Mouse (Mus musculus) large intestine, adult 2 months (tissue): ENCODE measurements around the gene Nt5c3. TPM values are rescaled to one million over a fixed set of nuclear protein-coding genes. Genes with fewer than 3 reads are reported as not detected.
"Not testable (repeated sequence)": the region's sequence is repeated elsewhere in the genome, so short reads cannot be mapped to it uniquely, and the experiment has no call there.

Experiments used
- DNase-seq: peaks from one replicate; pipeline ENCODE4 v3.0.0-alpha.2; 2012; ENCODE audit warnings: low read depth, low spot score
- WGBS: fragments of 180-500 bp; shearing (Covaris S2); methylation state at CpG from one replicate; pipeline ENCODE4 v1.1.7; 2018; 5-methylcytosine and 5-hydroxymethylcytosine counted together
- polyA plus RNA-seq: library from polyadenylated mRNA; depleted of rRNA; stranded (reverse); fragments of >200 nt; gene quantifications from 2 replicates; pipeline ENCODE4 v1.2.3, GENCODE M21; 2012

Nt5c3 gene
- polyA plus RNA-seq, 1 experiment = 13.4 TPM

DNA sequence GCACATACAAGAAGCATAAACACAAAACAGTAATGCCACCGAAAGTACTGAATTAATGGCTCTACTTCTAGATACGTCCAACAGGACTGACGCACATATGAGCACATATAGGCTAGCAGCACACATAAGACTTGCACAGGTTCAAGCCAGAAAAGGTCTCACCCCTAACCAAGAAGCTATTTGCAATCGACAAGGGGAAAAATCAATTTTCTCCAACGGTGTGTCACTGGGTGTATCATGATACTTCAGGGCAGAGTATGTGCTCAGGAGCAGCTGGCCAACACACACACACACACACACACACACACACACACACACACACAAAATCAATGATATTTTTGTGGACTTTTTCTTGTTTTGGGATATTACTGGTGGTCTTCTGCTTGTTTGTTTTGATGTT, 18.2 kb downstream of the Nt5c3 start:
- WGBS = 66% methylated on average over 5 of the region's 5 CpGs
- DNase-seq = no peak

DNA sequence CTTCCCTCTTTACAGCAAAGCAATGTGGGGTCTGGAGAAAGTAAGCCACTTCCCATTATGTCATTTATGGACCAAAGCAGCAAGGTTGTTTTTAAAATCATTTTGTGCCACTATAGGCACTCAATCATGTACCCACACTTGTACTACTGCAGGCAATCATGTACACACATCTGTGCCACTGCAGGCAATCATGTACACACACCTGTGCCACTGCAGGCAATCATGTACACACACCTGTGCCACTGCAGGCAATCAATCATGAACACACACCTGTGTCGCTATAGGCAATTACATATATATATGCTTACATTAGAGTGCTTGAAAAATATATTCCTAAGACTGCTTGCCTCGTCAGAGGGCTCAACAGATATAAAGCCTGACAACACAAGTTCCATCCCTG, 18.8 kb downstream of the Nt5c3 start:
- 42% methylated on average over 2 of the region's 2 CpGs for WGBS
- no peak for DNase-seq

DNA sequence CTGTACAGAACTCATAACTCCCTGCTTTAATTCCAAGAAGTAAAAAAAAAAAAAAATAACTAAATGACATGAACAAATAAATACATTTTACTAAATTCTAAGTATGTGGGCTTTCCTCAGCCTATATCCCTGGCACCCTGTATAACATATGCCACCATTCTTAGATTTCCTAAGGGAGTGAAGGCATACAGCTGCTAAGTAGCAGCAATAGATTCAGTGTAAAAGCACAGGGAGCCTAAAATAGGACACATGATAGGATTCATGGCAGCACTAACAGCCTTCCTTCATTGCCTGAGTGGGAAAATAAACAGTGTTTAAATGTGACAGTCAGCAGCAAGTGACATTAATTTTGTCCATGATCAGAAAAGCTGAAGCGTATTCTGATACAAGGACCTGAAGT, 19.4 kb downstream of the Nt5c3 start:
- 69% methylated on average over 1 of the region's 1 CpGs for WGBS
- DNase-seq = no peak

DNA sequence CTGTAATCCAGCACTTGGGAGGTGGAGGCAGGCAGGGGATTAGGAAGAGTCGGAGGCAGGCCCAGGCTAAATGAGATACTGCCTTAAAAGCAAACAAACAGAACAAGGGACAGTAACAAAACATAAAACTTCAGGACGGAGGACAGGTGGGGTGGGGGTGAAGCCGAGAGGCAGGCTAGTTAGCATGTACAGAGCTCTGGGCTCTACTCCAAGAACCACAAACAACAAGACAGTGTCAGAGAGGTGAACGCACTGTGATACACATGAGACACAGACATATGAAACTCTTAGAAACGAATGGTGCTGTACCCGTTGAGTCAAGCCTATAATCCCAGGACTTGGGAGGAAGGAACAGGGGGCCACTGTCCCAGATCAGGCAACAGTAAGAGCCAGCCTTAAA, 19.9 kb downstream of the Nt5c3 start:
- 11% methylated on average over 6 of the region's 6 CpGs for WGBS
- DNase-seq = no peak

DNA sequence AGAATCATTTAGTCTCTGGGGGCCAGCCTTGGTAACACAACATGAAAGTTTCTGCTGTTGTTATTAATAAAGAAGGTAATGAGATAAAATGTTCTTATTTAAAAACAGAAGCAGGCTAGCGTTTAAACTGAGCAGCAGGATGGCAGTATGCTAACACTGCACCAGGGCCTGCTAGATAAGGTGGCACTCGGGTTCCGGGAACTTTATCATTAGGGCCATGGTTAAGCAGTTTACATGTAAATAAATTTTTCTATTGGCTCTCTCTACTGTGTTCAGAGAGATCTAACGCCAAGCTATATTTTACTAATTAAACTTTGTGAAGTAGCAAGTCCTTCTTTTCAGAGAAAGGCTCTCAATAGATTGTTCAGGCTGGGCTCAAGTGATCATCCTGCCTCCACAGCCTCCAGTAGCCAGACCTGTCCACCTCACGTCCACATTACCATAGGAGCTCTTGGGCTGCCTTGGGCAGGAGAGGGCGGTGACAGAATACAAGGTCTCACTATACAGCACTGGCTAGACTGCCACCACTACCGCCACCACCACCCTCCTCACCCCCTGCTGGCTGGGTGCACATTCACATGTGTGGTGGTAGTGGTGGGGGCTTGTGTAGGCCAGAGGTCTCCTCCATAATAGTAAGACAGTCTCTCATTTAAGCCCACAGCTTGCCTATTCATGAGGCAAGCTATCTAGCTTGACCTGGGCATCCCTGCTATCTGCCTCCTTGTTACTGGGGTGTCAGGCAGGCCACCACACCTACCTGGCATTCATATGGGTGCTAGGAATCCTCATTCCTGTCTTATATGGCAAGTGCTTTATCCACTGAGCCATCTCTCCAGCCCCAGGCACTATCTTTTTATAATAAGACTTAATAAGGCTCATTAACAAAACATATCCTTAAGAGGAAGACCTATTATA, 20.9 kb downstream of the Nt5c3 start:
- DNase-seq = no peak
- WGBS = 80% methylated on average over 7 of the region's 7 CpGs

DNA sequence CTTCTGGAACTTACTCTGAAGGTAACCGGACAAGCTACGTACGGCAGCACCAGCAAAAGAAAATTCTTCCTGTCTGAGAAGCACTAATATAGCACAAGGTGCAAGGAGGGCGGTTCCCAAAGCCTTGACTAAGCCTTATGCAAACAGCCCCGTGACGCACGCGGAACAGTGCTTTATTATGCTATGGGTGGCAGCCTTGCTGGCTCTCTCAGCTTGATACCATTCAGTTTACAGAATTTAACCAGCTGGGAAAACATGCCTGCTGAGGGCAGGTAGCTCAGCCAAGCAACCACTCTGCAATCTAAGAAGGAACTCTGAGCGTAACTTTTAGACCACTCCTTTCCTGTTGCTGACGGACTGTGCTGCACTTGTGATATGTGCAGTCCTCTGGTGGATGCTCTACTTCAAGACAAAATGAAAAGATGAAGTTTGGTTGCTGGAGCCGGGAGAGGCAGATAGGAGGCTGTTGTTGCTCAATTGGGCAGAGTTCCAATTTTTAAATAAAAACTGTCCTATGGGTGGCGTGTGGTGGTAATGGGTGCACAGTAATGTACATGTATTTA, 21.8 kb downstream of the Nt5c3 start:
- 12% methylated on average over 12 of the region's 12 CpGs for WGBS

DNA sequence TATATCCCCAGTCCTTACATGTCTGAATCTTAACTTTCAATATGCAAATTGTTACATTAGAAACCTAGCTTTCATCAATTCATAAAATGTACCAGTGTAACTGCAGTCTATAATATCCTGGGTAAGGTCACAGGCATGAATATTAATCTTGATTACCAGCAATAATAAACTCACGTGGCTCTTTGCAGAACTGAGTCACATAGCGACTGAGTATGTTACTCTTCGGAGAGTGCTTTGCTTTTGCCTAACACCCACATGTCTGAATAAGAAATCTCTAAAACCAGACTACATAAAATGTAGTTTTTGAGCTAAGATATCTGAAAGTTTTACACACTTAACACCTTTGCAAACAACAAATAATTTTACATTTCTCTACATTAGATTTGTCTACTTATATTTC, 22.4 kb downstream of the Nt5c3 start:
- WGBS = 30% methylated on average over 3 of the region's 3 CpGs
- DNase-seq = no peak

More for the DNA sequence above, 21.8 kb downstream of the Nt5c3 start:
- DNase-seq = peak; percentile 94

DNA sequence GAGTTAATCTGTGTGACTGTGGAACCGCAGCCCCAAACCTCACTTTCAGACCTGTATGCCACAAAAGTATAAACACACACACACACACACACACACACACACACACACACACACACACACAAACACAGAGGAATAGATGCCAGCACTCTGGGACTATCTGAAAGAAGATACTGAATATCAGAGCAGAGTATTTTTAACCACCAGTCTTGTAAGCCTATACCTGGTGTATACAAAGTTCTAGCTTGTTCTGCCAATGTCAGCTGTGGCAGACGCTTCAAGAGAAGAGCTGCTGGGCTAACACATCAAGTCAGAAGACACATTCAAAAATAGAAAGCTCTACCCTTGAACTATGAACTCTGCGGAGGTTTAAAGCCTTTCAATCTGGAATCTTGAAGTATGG, 24.1 kb downstream of the Nt5c3 start:
- WGBS = 44% methylated on average over 3 of the region's 3 CpGs
- DNase-seq = no peak

DNA sequence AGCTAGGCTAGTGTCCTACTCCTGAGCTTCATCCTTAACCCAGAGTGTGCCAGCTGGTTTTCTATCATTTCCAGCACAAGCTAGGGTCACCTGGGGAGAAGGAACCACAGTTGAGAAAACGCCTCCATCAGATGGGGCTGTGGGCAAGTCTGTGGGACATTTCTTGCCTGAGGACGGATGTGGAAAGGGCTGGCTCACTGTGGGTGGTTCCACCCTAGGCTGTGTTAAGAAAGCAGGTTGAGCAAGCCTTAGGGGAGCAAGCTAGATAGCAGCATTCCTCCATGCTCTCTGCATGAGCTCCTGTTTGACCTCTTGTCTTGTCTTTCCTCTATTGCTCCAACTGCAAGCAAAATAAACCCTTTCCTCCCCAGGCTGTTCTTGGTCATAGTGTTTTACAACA, 33.0 kb downstream of the Nt5c3 start:
- 93% methylated on average over 2 of the region's 2 CpGs for WGBS
- DNase-seq = no peak

DNA sequence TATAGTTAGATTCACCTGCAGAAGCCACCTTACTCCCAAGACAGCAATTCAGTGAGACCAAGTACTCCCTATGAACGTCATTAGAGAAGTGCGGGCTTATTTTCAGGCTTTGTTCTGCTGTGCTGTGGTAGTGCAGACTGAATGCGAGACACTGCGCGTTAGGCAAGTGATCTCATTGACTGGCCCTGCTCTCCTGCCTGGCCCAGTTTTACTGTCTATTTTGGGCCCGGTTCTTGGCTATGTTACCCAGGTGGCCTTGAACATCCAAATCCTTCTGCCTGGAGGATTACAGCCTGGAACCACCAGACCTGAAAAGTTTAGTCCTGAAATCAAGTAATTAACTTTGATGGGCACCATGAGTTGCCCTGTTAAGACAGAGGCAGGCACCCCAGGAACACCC, 35.2 kb downstream of the Nt5c3 start:
- 87% methylated on average over 6 of the region's 6 CpGs for WGBS

DNA sequence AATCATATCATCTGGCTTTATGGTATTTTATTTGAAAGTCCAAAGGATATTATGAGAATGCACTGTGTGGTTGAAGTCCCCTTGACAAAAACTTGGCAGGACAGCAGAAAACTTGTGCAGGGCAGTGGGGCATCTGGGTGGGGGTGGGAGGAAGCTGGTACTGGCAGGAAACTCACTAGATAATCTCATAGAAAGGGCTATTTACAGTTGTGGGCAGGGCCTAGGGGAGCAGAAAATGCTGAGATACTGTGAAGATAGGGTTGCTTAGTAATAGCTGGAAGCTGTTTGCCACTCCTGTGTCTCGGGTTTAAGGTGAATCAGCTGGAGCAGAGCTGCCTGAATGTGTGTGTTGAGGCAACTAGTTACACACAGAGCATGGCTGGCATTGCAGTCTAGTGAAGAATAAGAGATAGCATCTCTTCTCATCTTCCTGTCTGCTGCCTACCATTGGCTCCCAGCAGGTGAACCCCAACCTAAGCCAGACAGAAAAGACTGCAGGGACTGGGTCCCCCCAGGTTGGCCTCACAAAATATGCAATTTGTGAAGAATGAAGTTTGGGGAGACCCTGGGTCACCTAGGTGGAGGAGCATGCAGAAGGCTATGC, 44.3 kb downstream of the Nt5c3 start:
- no peak for DNase-seq
- WGBS = 14% methylated on average over 1 of the region's 1 CpGs

More for the DNA sequence above, 35.2 kb downstream of the Nt5c3 start:
- no peak for DNase-seq

DNA sequence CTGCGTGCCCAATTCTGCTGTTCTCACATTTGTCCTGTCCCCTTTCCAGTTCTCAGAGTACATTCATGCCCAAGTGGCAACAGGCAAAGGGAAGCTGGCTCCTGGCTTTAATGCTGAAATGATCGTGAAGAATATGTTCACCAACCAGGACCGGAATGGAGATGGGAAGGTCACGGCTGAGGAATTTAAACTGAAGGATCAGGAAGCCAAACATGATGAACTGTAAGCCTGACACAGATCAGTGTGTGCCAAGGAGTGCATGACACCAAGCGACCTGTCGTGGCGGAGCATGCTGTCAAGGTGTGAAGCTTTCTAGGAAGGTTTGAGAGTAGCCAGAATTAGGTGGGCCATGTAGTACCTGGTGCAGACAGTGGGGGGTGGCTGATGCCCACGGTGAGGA, 45.7 kb downstream of the Nt5c3 start:
- WGBS = 91% methylated on average over 8 of the region's 8 CpGs
- DNase-seq = no peak

DNA sequence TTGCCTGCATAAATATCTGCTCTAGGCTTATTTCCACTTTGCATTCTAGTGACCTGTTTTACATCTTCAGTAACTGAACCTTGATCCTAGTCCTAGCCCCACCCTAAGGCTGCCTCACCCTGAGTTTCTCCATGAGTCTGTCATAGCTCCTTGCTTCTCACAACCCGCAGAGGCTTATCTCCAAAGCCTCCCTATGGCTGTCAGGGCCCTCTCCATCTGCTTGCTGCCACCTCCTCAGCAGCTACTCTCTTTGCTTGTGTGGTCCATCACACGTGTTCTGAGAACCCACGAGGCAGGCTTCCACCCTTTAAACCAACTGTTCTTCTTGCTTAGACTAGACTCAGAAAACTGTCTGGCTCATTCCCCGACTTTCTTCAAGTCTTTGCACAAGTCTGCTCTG, 46.9 kb downstream of the Nt5c3 start:
- peak; percentile 39 for DNase-seq
- 48% methylated on average over 4 of the region's 4 CpGs for WGBS

DNA sequence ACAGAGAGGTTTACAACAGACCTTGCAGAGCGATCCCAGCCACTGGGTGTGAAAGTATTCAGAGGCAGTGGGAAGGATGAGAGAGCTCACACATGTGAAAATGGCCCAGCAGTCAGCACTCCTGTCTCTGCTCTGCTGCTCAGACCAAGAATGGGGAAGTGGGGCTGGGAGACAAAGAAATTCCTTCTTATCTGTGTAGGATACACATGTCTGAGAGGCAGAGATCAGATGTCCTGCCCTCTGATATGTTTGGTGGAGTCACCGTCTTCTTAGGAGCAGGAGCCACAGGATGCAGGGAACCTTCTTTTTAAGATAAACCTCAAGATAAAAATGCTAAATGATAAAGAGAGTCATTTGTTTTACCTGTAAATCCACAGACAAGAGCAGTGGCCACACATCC, 53.7 kb downstream of the Nt5c3 start:
- no peak for DNase-seq
- WGBS = 81% methylated on average over 2 of the region's 2 CpGs

DNA sequence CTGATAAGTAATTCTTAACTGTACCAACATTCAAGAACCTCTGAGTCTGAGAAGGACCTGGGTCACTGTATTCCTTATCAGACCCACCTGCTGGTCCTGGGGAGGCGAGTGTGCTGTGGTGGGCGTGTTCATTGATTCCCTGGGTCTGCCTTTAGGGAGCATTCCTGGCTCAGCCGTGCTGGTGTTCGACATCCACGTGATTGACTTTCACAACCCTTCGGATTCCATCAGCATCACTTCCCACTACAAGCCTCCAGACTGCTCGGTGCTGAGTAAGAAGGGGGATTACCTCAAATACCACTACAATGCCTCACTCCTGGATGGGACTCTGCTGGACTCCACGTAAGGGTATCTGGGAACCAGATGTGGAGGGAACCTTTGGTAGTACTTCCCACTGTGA, 55.2 kb downstream of the Nt5c3 start:
- no peak for DNase-seq
- WGBS = 78% methylated on average over 8 of the region's 8 CpGs

DNA sequence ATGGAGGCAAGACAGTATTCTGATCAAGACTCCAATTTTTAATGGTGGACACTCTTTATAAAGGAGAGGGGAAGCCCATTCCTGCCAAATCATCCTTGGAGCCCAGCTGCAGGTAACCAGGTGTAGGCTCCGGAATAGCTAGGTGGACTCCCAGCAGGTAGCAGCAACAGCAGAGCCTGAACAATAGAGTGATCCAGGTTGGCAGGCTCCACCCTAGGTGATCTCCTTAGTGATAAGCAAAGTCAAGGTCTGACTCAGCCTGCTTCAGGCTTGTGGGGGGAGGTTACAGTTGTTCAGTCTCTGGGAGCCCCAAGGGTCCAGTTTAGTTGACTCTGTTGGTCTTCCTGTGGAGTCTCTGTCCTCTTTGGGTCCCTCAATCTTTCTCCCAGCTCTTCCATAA, 56.8 kb downstream of the Nt5c3 start:
- DNase-seq = not testable (repeated sequence)
- 74% methylated on average over 1 of the region's 1 CpGs for WGBS

DNA sequence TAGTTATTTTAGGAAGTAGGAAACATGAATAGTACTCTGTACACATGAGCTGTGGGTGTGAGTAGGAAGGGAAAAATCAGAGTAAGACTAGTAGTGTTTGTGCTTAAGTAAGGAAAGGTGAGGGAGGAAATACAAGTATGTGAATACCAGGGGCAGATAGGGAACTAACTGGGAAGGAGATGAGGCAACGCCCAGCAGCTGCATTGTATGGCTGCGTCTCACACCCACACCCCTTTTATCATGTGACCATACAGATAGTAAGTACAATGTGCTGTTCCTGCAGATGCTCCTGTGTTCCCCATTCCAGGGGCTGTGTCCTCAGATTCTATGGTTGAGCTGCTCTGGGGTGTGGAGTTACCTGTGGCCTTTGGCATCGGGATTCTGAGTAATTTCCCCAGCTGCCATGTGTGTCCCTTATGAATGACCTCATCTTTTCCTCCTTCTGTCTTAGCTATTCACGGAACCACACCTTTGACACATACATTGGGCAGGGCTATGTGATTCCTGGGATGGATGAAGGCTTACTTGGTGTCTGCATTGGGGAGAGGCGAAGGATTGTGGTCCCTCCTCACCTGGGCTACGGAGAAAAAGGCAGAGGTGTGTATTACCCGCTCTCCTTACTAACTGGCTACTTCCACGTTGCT, 63.4 kb downstream of the Nt5c3 start:
- 63% methylated on average over 8 of the region's 8 CpGs for WGBS
- peak; percentile 48 for DNase-seq

DNA sequence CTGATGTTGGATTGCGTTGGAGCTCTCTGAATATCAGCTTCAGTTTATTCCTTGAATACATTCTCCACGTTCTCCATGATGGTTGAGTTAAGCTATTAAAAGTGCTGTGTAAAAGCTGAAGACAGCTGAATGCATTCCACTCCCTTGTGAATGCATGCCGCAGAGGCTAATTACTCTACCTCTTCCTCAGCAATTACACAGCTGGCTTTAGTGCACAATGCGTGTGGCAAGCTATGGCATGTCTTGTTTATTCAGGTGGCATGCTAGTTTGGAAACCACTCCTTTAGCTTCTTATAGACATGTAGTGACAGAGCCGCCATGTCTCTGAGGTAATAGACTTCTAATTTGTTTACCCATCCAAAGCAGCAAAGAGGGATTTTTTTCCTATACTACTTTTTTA, 67.0 kb downstream of the Nt5c3 start:
- WGBS = 53% methylated on average over 5 of the region's 5 CpGs

DNA sequence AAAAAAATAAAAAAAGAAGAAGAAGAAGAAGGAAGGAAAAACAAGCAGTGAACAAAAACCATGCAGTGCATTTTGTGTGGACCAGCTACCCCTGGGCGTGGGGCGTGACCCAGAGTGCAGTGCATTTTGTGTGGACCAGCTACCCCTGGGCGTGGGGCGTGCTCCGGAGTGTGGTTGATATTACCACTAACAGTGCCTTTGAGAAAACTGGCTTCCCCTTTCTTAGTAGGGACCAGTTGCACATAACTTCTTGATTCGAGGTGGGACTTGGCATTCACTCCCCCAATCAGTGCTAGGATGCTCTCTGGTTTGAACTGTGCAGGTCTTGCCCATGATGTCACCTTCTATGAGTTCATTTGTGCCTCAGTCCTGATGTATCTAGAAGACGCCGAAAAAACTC, 68.9 kb downstream of the Nt5c3 start:
- DNase-seq = no peak
- WGBS = 89% methylated on average over 8 of the region's 8 CpGs

More for the DNA sequence above, 67.0 kb downstream of the Nt5c3 start:
- DNase-seq = no peak

DNA sequence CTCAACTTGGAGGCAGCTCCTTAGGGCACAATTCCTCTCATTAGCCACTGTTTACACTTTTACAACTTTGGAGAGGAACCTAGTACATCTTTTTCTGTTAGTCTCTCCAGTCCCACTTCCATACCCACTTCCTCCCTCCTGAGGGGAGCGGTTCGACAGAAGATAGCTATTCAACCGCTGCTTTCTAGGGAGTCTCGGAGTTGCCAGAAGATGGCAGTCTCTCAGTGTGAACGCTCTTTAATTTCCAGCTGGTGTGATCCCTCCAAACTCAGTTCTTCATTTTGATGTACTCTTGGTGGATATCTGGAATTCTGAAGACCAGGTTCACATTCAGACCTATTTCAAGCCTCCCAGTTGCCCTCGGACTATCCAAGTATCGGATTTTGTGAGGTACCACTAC, 73.4 kb downstream of the Nt5c3 start:
- DNase-seq = no peak

More for the DNA sequence above, 73.4 kb downstream of the Nt5c3 start:
- WGBS = 73% methylated on average over 7 of the region's 7 CpGs
